Mouse (Mus musculus) right cerebral cortex, postnatal 25 days (tissue): ENCODE measurements at regions not wholly inside any gene's neighbourhood (a gene's known extent, or its start where the extent isn't known, plus 50 kb on each side); places are given as distances from the start of the nearest gene placed in this dataset.
A peak's percentile ranks its signal among the peaks of the same experiment; 100 is the strongest.

Source experiments
- DNase-seq: peaks from one replicate; pipeline ENCODE4 v3.0.0; 2022

- no peak for DNase-seq
These were observed 2780.3 kb upstream of the Gm7489 start for GRCm38 (mm10) chr15:51104362-51104761.

GRCm38 (mm10) chr15:51104796-51105195 lies 2779.9 kb upstream of the Gm7489 start:
- no peak for DNase-seq

- DNase-seq, result no peak
These were observed 2779.2 kb upstream of the Gm7489 start for GRCm38 (mm10) chr15:51105359-51106008.

GRCm38 (mm10) chr15:51110186-51110585 lies 2774.5 kb upstream of the Gm7489 start:
- DNase-seq, result no peak

GRCm38 (mm10) chr15:51125896-51126295 lies 2758.8 kb upstream of the Gm7489 start:
- DNase-seq, result no peak

- DNase-seq, result no peak
These were observed 2753.7 kb upstream of the Gm7489 start for GRCm38 (mm10) chr15:51131017-51131416.

GRCm38 (mm10) chr15:51136121-51136520 lies 2748.6 kb upstream of the Gm7489 start:
- no peak for DNase-seq

GRCm38 (mm10) chr15:51139507-51139906 lies 2745.2 kb upstream of the Gm7489 start:
- DNase-seq, result no peak

- DNase-seq, result no peak
These were observed 2710.6 kb upstream of the Gm7489 start for GRCm38 (mm10) chr15:51173976-51174620.

- DNase-seq, result no peak
These were observed 2708.2 kb upstream of the Gm7489 start for GRCm38 (mm10) chr15:51176466-51176865.

- no peak for DNase-seq
These were observed 2695.6 kb upstream of the Gm7489 start for GRCm38 (mm10) chr15:51189134-51189533.

GRCm38 (mm10) chr15:51197466-51198158 lies 2687.1 kb upstream of the Gm7489 start:
- no peak for DNase-seq

GRCm38 (mm10) chr15:51203351-51203750 lies 2681.4 kb upstream of the Gm7489 start:
- no peak for DNase-seq

GRCm38 (mm10) chr15:51206050-51206449 lies 2678.7 kb upstream of the Gm7489 start:
- peak; percentile 23 for DNase-seq

- no peak for DNase-seq
These were observed 2677.9 kb upstream of the Gm7489 start for GRCm38 (mm10) chr15:51206773-51207172.

GRCm38 (mm10) chr15:51234873-51235272 lies 2649.8 kb upstream of the Gm7489 start:
- DNase-seq, result no peak

GRCm38 (mm10) chr15:51244596-51244995 lies 2640.1 kb upstream of the Gm7489 start:
- no peak for DNase-seq

GRCm38 (mm10) chr15:51247259-51247658 lies 2637.4 kb upstream of the Gm7489 start:
- DNase-seq, result no peak

GRCm38 (mm10) chr15:51248034-51248788 lies 2636.5 kb upstream of the Gm7489 start:
- DNase-seq, result no peak

- no peak for DNase-seq
These were observed 2636.0 kb upstream of the Gm7489 start for GRCm38 (mm10) chr15:51248789-51249040.

GRCm38 (mm10) chr15:51254143-51254542 lies 2630.6 kb upstream of the Gm7489 start:
- no peak for DNase-seq

GRCm38 (mm10) chr15:51255203-51255615 lies 2629.5 kb upstream of the Gm7489 start:
- DNase-seq, result no peak

- no peak for DNase-seq
These were observed 2628.0 kb upstream of the Gm7489 start for GRCm38 (mm10) chr15:51256681-51257080.
